ENCODE assay signal across 8 mouse cellular contexts in the genomic region with DNA sequence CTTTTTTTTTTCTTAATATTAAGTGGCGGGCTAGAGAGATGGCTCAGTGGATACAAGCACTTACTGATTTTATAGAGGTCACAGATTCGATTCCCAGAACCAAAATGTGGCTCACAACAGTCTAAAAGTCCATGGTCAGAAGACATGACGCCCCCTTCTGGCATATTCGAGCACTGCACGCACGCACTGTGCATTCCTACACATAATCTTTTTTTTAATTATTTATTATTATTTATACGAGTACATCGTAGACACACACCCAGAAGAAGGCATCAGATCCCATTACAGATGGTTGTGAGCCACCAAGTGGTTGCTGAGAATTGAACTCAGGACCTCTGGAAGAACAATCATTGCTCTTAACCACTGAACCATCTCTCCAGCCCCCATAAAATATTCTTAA. TPM values are rescaled to one million over a fixed set of nuclear protein-coding genes. Genes with fewer than 3 reads are reported as not detected.
DNase-seq lines count a peak whose midpoint lies in the region; ATAC-seq lines count a peak whose summit lies in the region.

No protein-coding gene starts in this region.

- H3K9me3 ChIP-seq in neural tube, embryonic 15.5 days (replicated peaks), result no peaks in the 10 kb centered on the region

- WGBS in neural tube, embryonic 15.5 days, result 73% methylated on average over 8 of the region's 8 CpGs

- H3K9ac ChIP-seq in neural tube, embryonic 15.5 days (replicated peaks), result no peak overlapping the region

- H3K27ac ChIP-seq in neural tube, embryonic 15.5 days (replicated peaks), result peak overlapping the region; percentile 87; the same call in 1 of the 2 replicates

- DNase-seq in adrenal gland, adult (ENCODE audit: inconsistent age in 2 of 2, low spot score in 1 of 2), result peak; percentile 29 to 45
- DNase-seq in adrenal gland, postnatal 10 days, result no peak
- peak; percentile 30 to 33 for DNase-seq in right cerebral cortex, postnatal 10 days (ENCODE audit: low spot score in 2 of 2)
- DNase-seq in right cerebral cortex, postnatal 14 days, result no peak
- peak; percentile 41 for DNase-seq in kidney, postnatal 10 days
- DNase-seq in adrenal gland, adult 18-20 months (ENCODE audit: low spot score in 2 of 2), result no peak
- DNase-seq in thymus, postnatal 10 days (ENCODE audit: low spot score in 2 of 2), result no peak

- no peak for ATAC-seq in neural tube, embryonic 15.5 days (ENCODE audit: low FRiP score)

- peak overlapping the region; percentile 82 for H3K4me2 ChIP-seq in neural tube, embryonic 15.5 days

- no peaks in the 10 kb centered on the region for H3K36me3 ChIP-seq in neural tube, embryonic 15.5 days

- peaks cover 15% of the 10 kb centered on the region for H3K4me1 ChIP-seq in neural tube, embryonic 15.5 days

- 0 out of 2 replicates have a peak, but pooled peaks cover 3% of the 10 kb centered on the region for H3K27me3 ChIP-seq in neural tube, embryonic 15.5 days (replicated peaks)

- H3K4me3 ChIP-seq in neural tube, embryonic 15.5 days (replicated peaks), result peak overlapping the region; percentile 51

RNA-seq across cellular contexts. Expression of a gene that starts 3.9 kb away (rescaled TPM):
- total RNA-seq in adrenal gland, postnatal 10 days (2021), result 10 to 100 TPM in 1 of 2 experiments, 1 to 10 TPM in 1; 7.4 to 11.3 TPM
- polyA plus RNA-seq in neural tube, embryonic 15.5 days (2015; fragmentation: Nextera tagmentation; extraction: Ambion mirVana), result 15.0 and 18.2 TPM in 2 replicates
- 1 to 10 TPM; 4.6 to 5.5 TPM for total RNA-seq in adrenal gland, adult 18-20 months (2021)

Comparison
In these comparisons a context has a peak if more than half of its experiments do, and no peak if none do; other contexts are left out.
1. DNase-seq: peak in adrenal gland, adult (2 of 2), right cerebral cortex, postnatal 10 days (2 of 2) and kidney, postnatal 10 days (single experiment); none in adrenal gland, postnatal 10 days (single experiment), right cerebral cortex, postnatal 14 days (single experiment), adrenal gland, adult 18-20 months (0 of 2) and thymus, postnatal 10 days (0 of 2).